Mouse (Mus musculus) bone marrow macrophage, adult 2 months (primary cell): ENCODE data around the gene G6pdx. TPM values are rescaled to one million over a fixed set of nuclear protein-coding genes. Genes with fewer than 3 reads are reported as not detected.

Experiments used
- H3K27ac ChIP-seq: 2 replicates; pipeline ENCODE4 v1.5.1; 2012; ENCODE audit warnings: low read depth, low read length; ENCODE audit not compliant: insufficient read depth
- H3K4me1 ChIP-seq: 2 replicates; pipeline ENCODE4 v1.6.1; 2012; ENCODE audit warnings: low read length; ENCODE audit not compliant: control insufficient read depth, insufficient read depth
- H3K4me3 ChIP-seq: 2 replicates; pipeline ENCODE4 v1.5.1; 2012; ENCODE audit warnings: mild to moderate bottlenecking, low read length, moderate library complexity; ENCODE audit not compliant: insufficient read depth
- CTCF ChIP-seq: IDR thresholded peaks from 2 replicates; pipeline ENCODE4 v1.5.1; 2012; ENCODE audit warnings: low read depth, mild to moderate bottlenecking, low read length, moderate library complexity
- POLR2A ChIP-seq: IDR thresholded peaks from 2 replicates; pipeline ENCODE4 v1.6.1; 2012; ENCODE audit warnings: mild to moderate bottlenecking, low read depth, low read length, borderline replicate concordance
- polyA plus RNA-seq: library from polyadenylated mRNA; stranded (reverse); fragments of >200 nt; gene quantifications from 2 replicates; pipeline ENCODE4 v1.2.4, GENCODE M21; 2012; ENCODE audit not compliant: missing spikeins, insufficient read depth, insufficient read length

The G6pdx gene
- polyA plus RNA-seq, 1 experiment, result 180 TPM

- no peak overlapping the region for H3K27ac ChIP-seq
- TF ChIP-seq POLR2A (no peak), CTCF (no peak)
- H3K4me3 ChIP-seq, result no peak overlapping the region
- H3K4me1 ChIP-seq, result no peaks in the 10 kb centered on the region
These were observed 15.6 kb downstream of the G6pdx start for GRCm38 (mm10) chrX:74413377-74413776.

DNA sequence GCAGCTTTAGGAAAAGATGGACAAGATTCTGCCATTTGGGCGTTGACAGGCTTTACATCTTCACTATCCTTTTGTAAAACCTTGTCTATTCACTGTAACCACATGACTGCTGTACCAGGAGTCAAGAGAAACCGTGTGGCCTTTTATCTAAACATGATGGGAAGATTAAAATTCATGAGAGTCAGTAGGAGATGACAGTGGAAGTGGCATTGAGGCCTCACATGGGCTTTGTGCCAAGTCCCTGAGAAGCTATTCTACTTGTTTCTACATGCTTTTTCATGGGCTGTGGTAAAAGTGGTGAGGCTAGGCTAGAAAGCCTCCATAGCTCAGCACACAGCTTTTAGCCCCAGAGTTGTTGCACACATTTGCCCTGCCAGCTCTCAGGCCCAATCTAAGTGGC, 20.7 kb downstream of the G6pdx start:
- no peaks in the 10 kb centered on the region for H3K4me1 ChIP-seq
- TF ChIP-seq CTCF (no peak), POLR2A (no peak)
- no peak overlapping the region for H3K27ac ChIP-seq
- H3K4me3 ChIP-seq, result no peak overlapping the region

- Histone ChIP-seq H3K4me3 (no peak overlapping the region), H3K27ac (no peak overlapping the region), H3K4me1 (peaks cover 4% of the 10 kb centered on the region)
- TF ChIP-seq CTCF, result no peak
- TF ChIP-seq POLR2A, result no peak
These were observed 28.9 kb downstream of the G6pdx start for GRCm38 (mm10) chrX:74400136-74400535.

DNA sequence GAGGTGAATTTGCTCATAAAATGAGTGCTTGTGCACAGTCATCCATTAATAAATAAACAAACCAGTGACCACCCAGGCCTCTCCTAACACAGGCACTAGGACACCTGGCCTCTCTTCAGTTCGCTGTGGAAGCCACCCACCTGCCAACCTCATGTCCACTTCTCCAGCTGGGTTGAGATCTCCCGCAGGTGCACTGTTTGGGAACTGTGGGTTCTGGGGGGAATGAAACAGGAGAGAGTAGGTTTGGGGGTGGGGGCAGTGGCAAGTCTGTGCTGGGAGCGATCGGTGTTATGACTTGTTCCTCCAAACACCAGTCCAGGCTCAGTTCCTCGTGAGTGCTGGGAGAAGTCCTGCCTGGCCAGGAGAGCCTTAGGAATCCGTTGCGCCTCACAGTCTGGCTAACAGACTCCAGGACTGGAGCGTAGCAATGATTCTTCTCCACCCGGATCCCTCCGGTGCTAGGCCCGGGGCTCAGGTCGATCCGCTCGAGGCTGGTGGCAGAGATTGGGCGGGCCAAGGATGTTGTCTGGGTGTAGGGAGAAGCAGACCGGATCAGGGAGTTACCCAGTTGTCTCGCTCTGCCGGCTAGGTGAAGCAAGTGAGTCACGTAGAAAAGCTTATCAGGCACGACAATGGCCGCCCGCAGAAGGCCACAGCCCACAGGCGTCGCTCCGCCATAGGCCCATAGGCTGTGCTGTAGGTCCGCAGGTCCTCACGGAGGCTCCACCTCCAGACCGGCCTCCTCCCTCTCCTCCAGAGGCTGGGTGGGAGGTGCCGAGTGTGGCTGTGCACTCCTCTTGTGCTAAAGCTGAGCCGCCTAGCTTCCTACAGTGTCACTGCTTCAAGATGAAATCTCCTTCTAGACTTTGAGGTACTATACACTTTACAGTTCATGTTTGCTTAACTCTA, 36.2 kb downstream of the G6pdx start, which contains the start of the genes Fam3a and Ikbkg:
Gene Fam3a (minus strand): TSS at position 738 of the 909 bp plus-strand sequence.
Gene Ikbkg (plus strand): TSS at position 756 of the 909 bp plus-strand sequence.
- no peak for TF ChIP-seq POLR2A
- no peak for TF ChIP-seq CTCF
- Histone ChIP-seq H3K4me1 (peaks cover 6% of the 10 kb centered on the region), H3K4me3 (peak within 1 kb of the TSS; percentile 67), H3K27ac (peak within 1 kb of the TSS; percentile 74)

DNA sequence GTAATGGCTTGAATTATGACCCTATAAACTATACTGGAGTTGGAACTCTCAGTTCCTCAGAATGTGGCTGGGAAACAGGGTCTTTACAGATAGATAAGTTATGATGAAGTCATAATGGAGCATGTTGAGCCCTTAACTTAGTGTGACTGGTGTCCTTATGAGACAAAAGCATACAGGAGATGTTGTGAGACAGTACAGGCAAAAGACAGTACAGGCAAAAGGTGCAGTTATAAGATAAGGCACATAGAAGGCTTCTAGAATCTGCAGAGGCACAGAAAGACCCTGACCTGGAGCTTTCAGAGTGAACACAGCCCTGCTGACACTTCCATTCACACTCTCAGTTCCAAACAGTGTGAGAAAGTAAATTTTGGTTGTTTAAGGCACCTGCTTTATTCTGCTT, 40.8 kb downstream of the G6pdx start:
- Histone ChIP-seq H3K4me3 (no peak overlapping the region), H3K4me1 (peaks cover 3% of the 10 kb centered on the region; the same call in 1 of the 2 replicates), H3K27ac (no peak overlapping the region)
- TF ChIP-seq CTCF, result no peak
- TF ChIP-seq POLR2A, result no peak

GRCm38 (mm10) chrX:74384451-74384850, 44.5 kb downstream of the G6pdx start:
- Histone ChIP-seq H3K27ac (no peak overlapping the region), H3K4me3 (no peak overlapping the region), H3K4me1 (no peaks in the 10 kb centered on the region)
- TF ChIP-seq POLR2A, result no peak
- no peak for TF ChIP-seq CTCF

DNA sequence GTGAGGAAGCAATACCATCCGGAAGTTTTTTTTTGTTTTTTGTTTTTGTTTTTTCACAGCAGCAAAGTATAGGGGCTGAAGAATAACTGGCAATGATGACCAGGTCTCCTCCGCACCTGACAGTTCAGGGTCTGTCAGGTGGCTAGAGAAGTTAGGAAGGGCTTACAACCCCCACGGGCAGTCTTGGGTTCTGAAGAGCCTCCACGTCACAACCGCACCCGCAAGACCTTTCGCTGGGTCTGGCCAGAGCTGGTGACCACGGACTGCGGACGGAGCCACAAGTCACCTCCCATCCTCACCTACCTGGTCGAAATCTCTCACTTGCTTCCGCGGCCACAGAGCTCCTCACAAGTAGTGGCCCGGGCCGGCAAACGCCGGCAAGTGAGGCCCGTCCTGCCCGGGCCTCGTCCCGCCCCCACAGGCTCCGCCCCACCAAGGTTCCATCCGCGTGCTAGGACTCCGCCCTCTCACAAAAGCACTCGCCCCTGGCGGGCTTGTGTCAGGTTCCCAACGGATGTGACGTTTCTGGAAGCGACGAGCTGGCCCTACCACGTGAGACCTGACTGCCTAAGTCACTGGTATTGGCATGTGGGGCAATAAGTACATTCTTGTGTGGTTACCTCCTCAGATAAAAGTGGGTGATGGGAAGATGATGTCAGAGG, 56.0 kb downstream of the G6pdx start, which contains the start of the genes Ubl4a and Slc10a3:
Gene Ubl4a (minus strand): TSS at position 331 of the 662 bp plus-strand sequence.
Gene Slc10a3 (minus strand): TSS at position 462 of the 662 bp plus-strand sequence.
- H3K27ac ChIP-seq, result peak within 1 kb of the TSS; percentile 34

DNA sequence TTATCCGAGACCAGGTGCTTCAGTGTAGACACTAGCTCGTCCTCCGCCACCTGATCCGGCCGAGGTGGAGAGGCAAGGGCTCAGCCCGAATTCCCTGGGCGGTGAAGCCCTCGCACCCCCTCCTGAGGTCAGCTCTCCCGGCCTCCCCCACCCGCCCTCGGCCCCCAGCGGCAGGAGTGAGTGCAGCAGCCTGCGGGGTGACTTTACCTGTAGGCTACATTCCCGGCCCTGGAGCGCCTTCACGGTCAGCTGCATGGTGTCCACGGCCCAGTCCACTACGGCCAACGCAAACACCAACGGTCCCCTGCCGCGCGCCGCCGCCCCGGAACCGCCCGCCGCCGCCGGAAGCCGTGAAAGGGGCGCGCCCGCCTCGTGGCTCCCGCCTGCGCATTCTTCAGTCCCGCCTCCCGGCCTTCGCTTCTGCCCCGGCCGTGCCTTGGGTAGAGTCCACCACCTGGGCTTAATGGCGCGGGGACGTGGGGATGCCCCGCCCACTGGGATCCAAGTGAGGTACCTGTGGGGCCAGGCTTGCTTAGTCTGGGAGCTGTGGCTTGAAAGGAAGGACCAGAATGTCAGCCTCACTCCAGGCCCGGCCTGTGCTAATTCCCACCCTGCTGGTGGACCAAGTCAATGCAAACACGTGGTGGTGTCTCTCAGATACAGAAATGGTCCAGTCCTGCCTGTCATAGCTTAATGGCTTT, 60.6 kb downstream of the G6pdx start:
- peak overlapping the region; percentile 89 for H3K4me3 ChIP-seq
- H3K4me1 ChIP-seq, result peaks cover 21% of the 10 kb centered on the region
- peak overlapping the region; percentile 36; the same call in 1 of the 2 replicates for H3K27ac ChIP-seq
- TF ChIP-seq POLR2A, result no peak
- no peak for TF ChIP-seq CTCF

More for the DNA sequence above, 56.0 kb downstream of the G6pdx start, which contains the start of the genes Ubl4a and Slc10a3:
- H3K4me3 ChIP-seq, result peak within 1 kb of the TSS; percentile 78
- TF ChIP-seq POLR2A, result peak; percentile 47; the same call in 1 of the 2 replicates
- TF ChIP-seq CTCF, result no peak
- H3K4me1 ChIP-seq, result peaks cover 13% of the 10 kb centered on the region

DNA sequence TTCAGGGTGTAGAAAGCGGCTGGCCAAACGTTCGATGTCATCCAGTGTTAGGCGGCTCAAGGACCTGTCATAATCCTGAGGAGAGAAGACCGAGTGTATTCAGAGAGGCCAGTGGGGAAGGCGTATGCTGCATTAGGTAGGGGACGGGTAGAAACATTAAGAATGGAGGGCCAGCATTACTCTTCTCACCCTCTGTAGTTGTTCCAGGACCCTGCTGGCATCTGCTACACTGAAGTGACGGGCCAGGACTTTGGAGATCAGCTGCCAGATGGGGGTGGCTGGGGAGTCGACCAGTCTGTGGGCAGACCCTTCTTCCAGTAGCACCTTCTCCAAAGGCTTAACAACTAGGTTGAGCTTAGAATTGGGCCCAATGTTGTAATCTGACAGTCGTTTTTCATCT, 61.5 kb downstream of the G6pdx start:
- H3K4me1 ChIP-seq, result peaks cover 21% of the 10 kb centered on the region
- H3K27ac ChIP-seq, result no peak overlapping the region
- TF ChIP-seq CTCF, result no peak
- no peak for TF ChIP-seq POLR2A
- peak overlapping the region; percentile 89 for H3K4me3 ChIP-seq

Other genes with a start within 250 kb of the G6pdx start
- 326 and 442 TPM in 2 replicates for gene Flna, start 179.4 kb downstream of the G6pdx start, polyA plus RNA-seq
- gene Emd, start 174.5 kb downstream of the G6pdx start, polyA plus RNA-seq, result 61.4 and 66.9 TPM in 2 replicates
- 136 and 172 TPM in 2 replicates for gene Rpl10, start 158.4 kb downstream of the G6pdx start, polyA plus RNA-seq
- gene Taz, start 147.3 kb downstream of the G6pdx start, polyA plus RNA-seq, result 74.6 and 79.4 TPM in 2 replicates
- 274 and 292 TPM in 2 replicates for gene Dnase1l1, start 146.9 kb downstream of the G6pdx start, polyA plus RNA-seq
- 529 and 540 TPM in 2 replicates for gene Atp6ap1, start 132.1 kb downstream of the G6pdx start, polyA plus RNA-seq
- gene Gdi1, start 124.2 kb downstream of the G6pdx start, polyA plus RNA-seq, result 160 and 185 TPM in 2 replicates
- gene Fam50a, start 116.2 kb downstream of the G6pdx start, polyA plus RNA-seq, result 76.2 and 87.8 TPM in 2 replicates
- gene Plxna3, start 100.1 kb downstream of the G6pdx start, polyA plus RNA-seq, result 2.5 and 3.8 TPM in 2 replicates
- gene Lage3, start 75.6 kb downstream of the G6pdx start, polyA plus RNA-seq, result 45.1 and 50.3 TPM in 2 replicates
- 20.5 and 23.7 TPM in 2 replicates for gene Ubl4a, start 56.0 kb downstream of the G6pdx start, polyA plus RNA-seq
- 13.5 and 15.2 TPM in 2 replicates for gene Slc10a3, start 55.8 kb downstream of the G6pdx start, polyA plus RNA-seq
- 22.2 and 26.8 TPM in 2 replicates for gene Fam3a, start 35.9 kb downstream of the G6pdx start, polyA plus RNA-seq
- 28.4 and 34.5 TPM in 2 replicates for gene Ikbkg, start 35.9 kb downstream of the G6pdx start, polyA plus RNA-seq
- not detected in 2 replicates for gene Gm6880, start 52.2 kb upstream of the G6pdx start, polyA plus RNA-seq
- gene Olfr1326-ps1, start 145.7 kb upstream of the G6pdx start, polyA plus RNA-seq, result not detected in 2 replicates
- gene Olfr1325, start 163.5 kb upstream of the G6pdx start, polyA plus RNA-seq, result not detected in 2 replicates
- gene Gm5640, start 216.4 kb upstream of the G6pdx start, polyA plus RNA-seq, result not detected in 2 replicates